In genomic region chr5:120622198-120622851, GRCm38 (mm10) we compare ENCODE assay signal across 11 mouse cellular contexts. TPM values are rescaled to one million over a fixed set of nuclear protein-coding genes. Genes with fewer than 3 reads are reported as not detected.
DNase-seq lines count a peak whose midpoint lies in the region; ATAC-seq and TF ChIP-seq lines count a peak whose summit lies in the region.
"Had no signal": no experiment of that assay in that cellular context is flagged by ENCODE, and none has a peak within 500 bp of the region (broad histone marks: within the 10 kb centered on the region; RNA-seq: fewer than 3 reads in every experiment).

No protein-coding gene starts in this region.

- WGBS in hindbrain, embryonic 15.5 days, result 66% methylated on average over 5 of the region's 5 CpGs
- WGBS in hindbrain, embryonic 10.5 days, result 84% methylated on average over 5 of the region's 5 CpGs
- WGBS in embryonic facial prominence, embryonic 14.5 days, result 71% methylated on average over 5 of the region's 5 CpGs
- 64% methylated on average over 5 of the region's 5 CpGs for WGBS in intestine, embryonic 16.5 days
- 63% methylated on average over 5 of the region's 5 CpGs for WGBS in lung, adult 2 months

- no peaks in the 10 kb centered on the region for H3K27me3 ChIP-seq in hindbrain, embryonic 15.5 days
- no peaks in the 10 kb centered on the region for H3K27me3 ChIP-seq in hindbrain, embryonic 10.5 days (ENCODE audit: insufficient read depth, poor library complexity, severe bottlenecking)
- H3K27me3 ChIP-seq in embryonic facial prominence, embryonic 14.5 days (replicated peaks; ENCODE audit: control insufficient read depth, insufficient read depth, low read length), result no peaks in the 10 kb centered on the region
- no peaks in the 10 kb centered on the region for H3K27me3 ChIP-seq in intestine, embryonic 16.5 days (replicated peaks; ENCODE audit: control insufficient read depth, insufficient read depth, low read length)

- no peak overlapping the region for H3K4me2 ChIP-seq in hindbrain, embryonic 15.5 days
- H3K4me2 ChIP-seq in embryonic facial prominence, embryonic 14.5 days (ENCODE audit: low read depth, low read length), result no peak overlapping the region
- no peak overlapping the region for H3K4me2 ChIP-seq in intestine, embryonic 16.5 days (ENCODE audit: low read depth, low read length)

- no peak for ATAC-seq in hindbrain, embryonic 15.5 days (ENCODE audit: low FRiP score, low read depth)
- no peak for ATAC-seq in embryonic facial prominence, embryonic 14.5 days (ENCODE audit: low read depth)
- ATAC-seq in intestine, embryonic 16.5 days, result no peak

- TF ChIP-seq CTCF in lung, adult 2 months (IDR thresholded peaks at IDR 0.05; ENCODE audit: insufficient read depth, low read length), result no peak

- H3K9me3 ChIP-seq in hindbrain, embryonic 15.5 days, result no peaks in the 10 kb centered on the region
- no peaks in the 10 kb centered on the region for H3K9me3 ChIP-seq in hindbrain, embryonic 10.5 days
- H3K9me3 ChIP-seq in embryonic facial prominence, embryonic 14.5 days (ENCODE audit: control insufficient read depth, low read length), result no peaks in the 10 kb centered on the region
- H3K9me3 ChIP-seq in intestine, embryonic 16.5 days (ENCODE audit: control insufficient read depth, low read length), result no peaks in the 10 kb centered on the region

- peaks cover 73% of the 10 kb centered on the region for H3K36me3 ChIP-seq in hindbrain, embryonic 15.5 days
- H3K36me3 ChIP-seq in hindbrain, embryonic 10.5 days, result peaks cover 100% of the 10 kb centered on the region
- peaks cover 88% of the 10 kb centered on the region for H3K36me3 ChIP-seq in embryonic facial prominence, embryonic 14.5 days (ENCODE audit: control insufficient read depth, insufficient read depth, low read length)
- peaks cover 58% of the 10 kb centered on the region for H3K36me3 ChIP-seq in intestine, embryonic 16.5 days (ENCODE audit: control insufficient read depth, insufficient read depth, low read length)

- no peak for DNase-seq in hindbrain, embryonic 10.5 days (ENCODE audit: low spot score)
- peak; percentile 51 for DNase-seq in spleen, adult 18-20 months
- no peak for DNase-seq in spleen, adult 12 weeks (ENCODE audit: low spot score)
- peak; percentile 34 for DNase-seq in embryonic facial prominence, embryonic 14.5 days (ENCODE audit: low spot score)
- DNase-seq in thymus, postnatal 36 days, result peak; percentile 52 to 58
- DNase-seq in lung, adult 2 months, result no peak
- DNase-seq: adrenal gland, postnatal 36 days had no signal

- H3K9ac ChIP-seq in hindbrain, embryonic 15.5 days, result no peak overlapping the region
- H3K9ac ChIP-seq in embryonic facial prominence, embryonic 14.5 days (ENCODE audit: low read depth, low read length), result no peak overlapping the region
- H3K9ac ChIP-seq in intestine, embryonic 16.5 days (ENCODE audit: low read depth, low read length), result no peak overlapping the region

- peaks cover 3% of the 10 kb centered on the region; the same call in 1 of the 2 replicates for H3K4me1 ChIP-seq in hindbrain, embryonic 15.5 days (replicated peaks)
- H3K4me1 ChIP-seq in hindbrain, embryonic 10.5 days (replicated peaks), result peaks cover 16% of the 10 kb centered on the region
- H3K4me1 ChIP-seq in embryonic facial prominence, embryonic 14.5 days (ENCODE audit: control insufficient read depth, insufficient read depth, low read length), result no peaks in the 10 kb centered on the region
- H3K4me1 ChIP-seq in intestine, embryonic 16.5 days (ENCODE audit: control insufficient read depth, insufficient read depth, low read length), result no peaks in the 10 kb centered on the region
- H3K4me1 ChIP-seq in lung, adult 2 months (ENCODE audit: control insufficient read depth, insufficient read depth, low read length), result no peaks in the 10 kb centered on the region

- no peak overlapping the region for H3K4me3 ChIP-seq in hindbrain, embryonic 15.5 days
- H3K4me3 ChIP-seq in hindbrain, embryonic 10.5 days, result no peak overlapping the region
- H3K4me3 ChIP-seq in embryonic facial prominence, embryonic 14.5 days (ENCODE audit: low read depth, low read length), result no peak overlapping the region
- no peak overlapping the region for H3K4me3 ChIP-seq in intestine, embryonic 16.5 days (ENCODE audit: low read length)
- H3K4me3 ChIP-seq in lung, adult 2 months (replicated peaks; ENCODE audit: extremely low read depth, low read depth, low read length), result no peak overlapping the region

- no peak for TF ChIP-seq POLR2A in lung, adult 2 months (IDR thresholded peaks at IDR 0.05; ENCODE audit: borderline replicate concordance, extremely low read depth, low read depth, low read length)

- H3K27ac ChIP-seq in hindbrain, embryonic 15.5 days (replicated peaks), result peak overlapping the region; percentile 38; the same call in 1 of the 2 replicates
- no peak overlapping the region for H3K27ac ChIP-seq in hindbrain, embryonic 10.5 days
- H3K27ac ChIP-seq in embryonic facial prominence, embryonic 14.5 days (replicated peaks; ENCODE audit: low read depth, low read length), result no peak overlapping the region
- H3K27ac ChIP-seq in intestine, embryonic 16.5 days (ENCODE audit: low read length), result no peak overlapping the region

RNA-seq across cellular contexts. Expression of gene Ddx54, which starts 9.8 kb away (rescaled TPM):
- 37.9 and 41.3 TPM in 2 replicates for polyA plus RNA-seq in hindbrain, embryonic 15.5 days (2015; fragmentation: Nextera tagmentation; extraction: Ambion mirVana)
- 62.2 and 64.7 TPM in 2 replicates for polyA plus RNA-seq in hindbrain, embryonic 10.5 days (2016; fragmentation: Nextera tagmentation; extraction: Ambion mirVana)
- polyA plus RNA-seq in embryonic facial prominence, embryonic 14.5 days (2014; fragmentation: Nextera tagmentation; extraction: Ambion mirVana), result 28.2 and 36.4 TPM in 2 replicates
- polyA plus RNA-seq in intestine, embryonic 16.5 days (2015; fragmentation: Nextera tagmentation; extraction: Ambion mirVana), result 50.8 and 51.4 TPM in 2 replicates
- 37.2 and 39.2 TPM in 2 replicates for polyA plus RNA-seq in lung, adult 2 months (2012; rRNA removed)

RNA-seq across cellular contexts. Expression of gene Rita1, which starts 9.9 kb away (rescaled TPM):
- 28.7 and 31.1 TPM in 2 replicates for polyA plus RNA-seq in hindbrain, embryonic 15.5 days (2015; fragmentation: Nextera tagmentation; extraction: Ambion mirVana)
- 19.0 and 19.6 TPM in 2 replicates for polyA plus RNA-seq in hindbrain, embryonic 10.5 days (2016; fragmentation: Nextera tagmentation; extraction: Ambion mirVana)
- 9.9 and 11.4 TPM in 2 replicates for polyA plus RNA-seq in embryonic facial prominence, embryonic 14.5 days (2014; fragmentation: Nextera tagmentation; extraction: Ambion mirVana)
- 12.7 and 12.8 TPM in 2 replicates for polyA plus RNA-seq in intestine, embryonic 16.5 days (2015; fragmentation: Nextera tagmentation; extraction: Ambion mirVana)
- 15.7 and 15.8 TPM in 2 replicates for polyA plus RNA-seq in lung, adult 2 months (2012; rRNA removed)

RNA-seq across cellular contexts. Expression of gene Cfap73, which starts 11.7 kb away (rescaled TPM):
- 0.71 and 0.83 TPM in 2 replicates for polyA plus RNA-seq in hindbrain, embryonic 15.5 days (2015; fragmentation: Nextera tagmentation; extraction: Ambion mirVana)
- 0.85 TPM in 1 of 2 replicates, not detected in the other for polyA plus RNA-seq in hindbrain, embryonic 10.5 days (2016; fragmentation: Nextera tagmentation; extraction: Ambion mirVana)
- 1.0 TPM in 1 of 2 replicates, not detected in the other for polyA plus RNA-seq in embryonic facial prominence, embryonic 14.5 days (2014; fragmentation: Nextera tagmentation; extraction: Ambion mirVana)
- polyA plus RNA-seq in intestine, embryonic 16.5 days (2015; fragmentation: Nextera tagmentation; extraction: Ambion mirVana), result 0.24 TPM in 1 of 2 replicates, not detected in the other
- polyA plus RNA-seq in lung, adult 2 months (2012; rRNA removed), result 1.6 TPM in 2 replicates
- polyA plus RNA-seq: intestine, embryonic 14.5 days; limb, embryonic 11.5 days had no signal

RNA-seq across cellular contexts. Expression of gene Rasal1, which starts 26.3 kb away (rescaled TPM):
- polyA plus RNA-seq in hindbrain, embryonic 15.5 days (2015; fragmentation: Nextera tagmentation; extraction: Ambion mirVana), result 0.78 and 0.92 TPM in 2 replicates
- 0.13 and 0.15 TPM in 2 replicates for polyA plus RNA-seq in hindbrain, embryonic 10.5 days (2016; fragmentation: Nextera tagmentation; extraction: Ambion mirVana)
- 0.50 and 1.4 TPM in 2 replicates for polyA plus RNA-seq in embryonic facial prominence, embryonic 14.5 days (2014; fragmentation: Nextera tagmentation; extraction: Ambion mirVana)
- 1.8 and 1.9 TPM in 2 replicates for polyA plus RNA-seq in intestine, embryonic 16.5 days (2015; fragmentation: Nextera tagmentation; extraction: Ambion mirVana)
- polyA plus RNA-seq in lung, adult 2 months (2012; rRNA removed), result 0.80 and 1.6 TPM in 2 replicates

RNA-seq across cellular contexts. Expression of gene Iqcd, which starts 33.5 kb away (rescaled TPM):
- polyA plus RNA-seq in hindbrain, embryonic 15.5 days (2015; fragmentation: Nextera tagmentation; extraction: Ambion mirVana), result 1.6 and 2.3 TPM in 2 replicates
- 1.3 and 2.8 TPM in 2 replicates for polyA plus RNA-seq in hindbrain, embryonic 10.5 days (2016; fragmentation: Nextera tagmentation; extraction: Ambion mirVana)
- 0.60 and 1.7 TPM in 2 replicates for polyA plus RNA-seq in embryonic facial prominence, embryonic 14.5 days (2014; fragmentation: Nextera tagmentation; extraction: Ambion mirVana)
- polyA plus RNA-seq in intestine, embryonic 16.5 days (2015; fragmentation: Nextera tagmentation; extraction: Ambion mirVana), result 0.17 and 0.27 TPM in 2 replicates
- 2.0 and 2.4 TPM in 2 replicates for polyA plus RNA-seq in lung, adult 2 months (2012; rRNA removed)

Comparison
In these comparisons a context has a peak if more than half of its experiments do, and no peak if none do; other contexts are left out.
1. DNase-seq: peak in spleen, adult 18-20 months (2 of 2), embryonic facial prominence, embryonic 14.5 days (single experiment) and thymus, postnatal 36 days (2 of 2); none in hindbrain, embryonic 10.5 days (single experiment), spleen, adult 12 weeks (single experiment) and lung, adult 2 months (single experiment).